Mouse (Mus musculus) large intestine, adult 2 months (tissue): ENCODE measurements around the gene Gm20431. TPM values are rescaled to one million over a fixed set of nuclear protein-coding genes. Genes with fewer than 3 reads are reported as not detected.
"Not testable (repeated sequence)": the region's sequence is repeated elsewhere in the genome, so short reads cannot be mapped to it uniquely, and the experiment has no call there.

Source experiments
- DNase-seq: peaks from one replicate; pipeline ENCODE4 v3.0.0-alpha.2; 2012; ENCODE audit warnings: low read depth, low spot score
- WGBS: fragments of 180-500 bp; shearing (Covaris S2); methylation state at CpG from one replicate; pipeline ENCODE4 v1.1.7; 2018; 5-methylcytosine and 5-hydroxymethylcytosine counted together
- polyA plus RNA-seq: library from polyadenylated mRNA; depleted of rRNA; stranded (reverse); fragments of >200 nt; gene quantifications from 2 replicates; pipeline ENCODE4 v1.2.3, GENCODE M21; 2012

Gene Gm20431
- polyA plus RNA-seq, 1 experiment = not detected

- 90% methylated on average over 5 of the region's 5 CpGs for WGBS
- DNase-seq = no peak
Observed at GRCm38 (mm10) chr2:167668426-167668825, 7.1 kb upstream of the Gm20431 start.

- WGBS = 75% methylated on average over 18 of the region's 18 CpGs
- DNase-seq = no peak
Observed at GRCm38 (mm10) chr2:167665972-167666713, 4.8 kb upstream of the Gm20431 start.

GRCm38 (mm10) chr2:167662713-167663112, 1.4 kb upstream of the Gm20431 start:
- WGBS = 55% methylated on average over 6 of the region's 6 CpGs
- DNase-seq = no peak

GRCm38 (mm10) chr2:167660611-167660971, 705 bp downstream of the Gm20431 start:
- 2% methylated on average over 12 of the region's 12 CpGs for WGBS
- DNase-seq = no peak

GRCm38 (mm10) chr2:167659847-167660610, 1.3 kb downstream of the Gm20431 start:
- 12% methylated on average over 13 of the region's 13 CpGs for whole genome bisulfite sequencing
- no peak for DNase-seq

- no peak for DNase-seq
- WGBS = 26% methylated on average over 10 of the region's 10 CpGs
Observed at GRCm38 (mm10) chr2:167659177-167659846, 2.0 kb downstream of the Gm20431 start.

GRCm38 (mm10) chr2:167658712-167659111, 2.6 kb downstream of the Gm20431 start:
- 84% methylated on average over 11 of the region's 11 CpGs for WGBS
- DNase-seq = no peak

- WGBS = 93% methylated on average over 4 of the region's 4 CpGs
Observed at GRCm38 (mm10) chr2:167657973-167658372, 3.3 kb downstream of the Gm20431 start.

GRCm38 (mm10) chr2:167656629-167657478, 4.4 kb downstream of the Gm20431 start:
- no peak for DNase-seq
- 80% methylated on average over 16 of the region's 16 CpGs for WGBS

More at GRCm38 (mm10) chr2:167657973-167658372, 3.3 kb downstream of the Gm20431 start:
- no peak for DNase-seq

GRCm38 (mm10) chr2:167654911-167655600, 6.2 kb downstream of the Gm20431 start:
- DNase-seq = no peak
- WGBS = 91% methylated on average over 10 of the region's 10 CpGs

- DNase-seq = no peak
- 31% methylated on average over 7 of the region's 7 CpGs for whole genome bisulfite sequencing
Observed at GRCm38 (mm10) chr2:167652694-167653093, 8.6 kb downstream of the Gm20431 start.

GRCm38 (mm10) chr2:167651622-167652021, 9.7 kb downstream of the Gm20431 start:
- DNase-seq = no peak
- WGBS = 84% methylated on average over 9 of the region's 9 CpGs

GRCm38 (mm10) chr2:167649290-167650032, 11.8 kb downstream of the Gm20431 start:
- no peak for DNase-seq
- WGBS = 84% methylated on average over 12 of the region's 12 CpGs

- WGBS = 80% methylated on average over 4 of the region's 4 CpGs
- no peak for DNase-seq
Observed at GRCm38 (mm10) chr2:167646411-167646810, 14.9 kb downstream of the Gm20431 start.

- DNase-seq = not testable (repeated sequence)
Observed at GRCm38 (mm10) chr2:167643356-167644052, 17.8 kb downstream of the Gm20431 start.

GRCm38 (mm10) chr2:167642164-167642563, 19.1 kb downstream of the Gm20431 start:
- DNase-seq = no peak

More at GRCm38 (mm10) chr2:167643356-167644052, 17.8 kb downstream of the Gm20431 start:
- WGBS = 70% methylated on average over 13 of the region's 13 CpGs

GRCm38 (mm10) chr2:167641337-167641736, 20.0 kb downstream of the Gm20431 start:
- 30% methylated on average over 8 of the region's 8 CpGs for WGBS
- DNase-seq = no peak

More at GRCm38 (mm10) chr2:167642164-167642563, 19.1 kb downstream of the Gm20431 start:
- WGBS = 83% methylated on average over 6 of the region's 6 CpGs

GRCm38 (mm10) chr2:167640279-167640678, 21.0 kb downstream of the Gm20431 start:
- WGBS = 84% methylated on average over 3 of the region's 3 CpGs
- no peak for DNase-seq
